8 mouse cellular contexts compared by ENCODE assay signal in genomic region chr17:9894828-9895685, GRCm38 (mm10).
DNase-seq lines count a peak whose midpoint lies in the region; ATAC-seq and TF ChIP-seq lines count a peak whose summit lies in the region.

No protein-coding gene starts in this region.

- TF ChIP-seq CTCF in lung, adult 2 months (IDR thresholded peaks at IDR 0.05; ENCODE audit: insufficient read depth, low read length): no peak

- H3K27me3 ChIP-seq in hindbrain, embryonic 14.5 days (ENCODE audit: control insufficient read depth, insufficient read depth, low read length): no peaks in the 10 kb centered on the region

- H3K27ac ChIP-seq in hindbrain, embryonic 14.5 days: peak overlapping the region; percentile 26; the same call in 1 of the 2 replicates

- H3K9me3 ChIP-seq in hindbrain, embryonic 14.5 days (ENCODE audit: control insufficient read depth, low read length): no peaks in the 10 kb centered on the region

- 0 out of 2 replicates have a peak, but pooled peaks have one; percentile 22 for TF ChIP-seq POLR2A in lung, adult 2 months (IDR thresholded peaks at IDR 0.05; ENCODE audit: borderline replicate concordance, extremely low read depth, low read depth, low read length)

- H3K4me2 ChIP-seq in hindbrain, embryonic 14.5 days (replicated peaks): no peak overlapping the region

- WGBS in hindbrain, embryonic 14.5 days: 65% methylated on average over 19 of the region's 19 CpGs
- 44% methylated on average over 19 of the region's 19 CpGs for WGBS in lung, adult 2 months

- DNase-seq in adrenal gland, postnatal 36 days: peak; percentile 63 to 81
- DNase-seq in fibroblast of lung, adult 2 months (ENCODE audit: low read depth): peak; percentile 67
- DNase-seq in hindbrain, embryonic 14.5 days (ENCODE audit: low spot score): no peak
- DNase-seq in lung, adult 2 months: peak; percentile 74
- DNase-seq in urinary bladder, postnatal 4 days (ENCODE audit: low spot score in 2 of 2): peak; percentile 58 to 72
- no peak for DNase-seq in right cerebral cortex, postnatal 14 days
- no peak for DNase-seq in layer of hippocampus, postnatal 36 days
- DNase-seq in thymus, postnatal 10 days (ENCODE audit: low spot score in 2 of 2): no peak

- ATAC-seq in hindbrain, embryonic 14.5 days (ENCODE audit: low FRiP score): no peak

- peaks cover 19% of the 10 kb centered on the region; the same call in 1 of the 2 replicates for H3K4me1 ChIP-seq in hindbrain, embryonic 14.5 days (replicated peaks; ENCODE audit: control insufficient read depth, insufficient read depth, low read length)
- peaks cover 11% of the 10 kb centered on the region for H3K4me1 ChIP-seq in lung, adult 2 months (ENCODE audit: control insufficient read depth, insufficient read depth, low read length)

- H3K9ac ChIP-seq in hindbrain, embryonic 14.5 days: no peak overlapping the region

- no peak overlapping the region for H3K4me3 ChIP-seq in hindbrain, embryonic 14.5 days (replicated peaks; ENCODE audit: low read length)
- no peak overlapping the region for H3K4me3 ChIP-seq in lung, adult 2 months (replicated peaks; ENCODE audit: extremely low read depth, low read depth, low read length)

- H3K36me3 ChIP-seq in hindbrain, embryonic 14.5 days (replicated peaks; ENCODE audit: control insufficient read depth, insufficient read depth): no peaks in the 10 kb centered on the region

Comparison
In these comparisons a context has a peak if more than half of its experiments do, and no peak if none do; other contexts are left out.
1. DNase-seq: peak in adrenal gland, postnatal 36 days (2 of 2), fibroblast of lung, adult 2 months (single experiment), lung, adult 2 months (single experiment) and urinary bladder, postnatal 4 days (2 of 2); none in hindbrain, embryonic 14.5 days (single experiment), right cerebral cortex, postnatal 14 days (single experiment), layer of hippocampus, postnatal 36 days (0 of 2) and thymus, postnatal 10 days (0 of 2).